Comparison of ENCODE assay signal across 12 mouse cellular contexts in the genomic region with DNA sequence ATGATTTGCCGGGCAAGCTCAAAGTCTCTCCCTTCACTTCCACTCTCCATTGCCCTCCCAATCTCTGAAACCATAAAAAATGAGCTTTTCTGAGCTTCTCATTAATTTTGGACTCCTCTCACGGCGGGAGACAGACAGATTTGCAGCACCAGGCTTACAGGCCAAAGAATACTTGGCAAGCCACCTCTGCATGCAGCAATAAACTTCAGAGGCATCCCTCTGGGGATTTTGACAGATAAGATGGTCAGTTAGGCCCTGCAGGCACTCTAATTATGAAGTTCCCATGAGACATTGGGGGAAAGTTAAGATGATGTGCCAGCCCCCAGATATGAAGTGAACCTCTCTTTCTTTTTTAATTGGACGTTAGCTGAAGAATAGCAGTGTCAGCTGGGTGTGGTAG.
DNase-seq lines count a peak whose midpoint lies in the region; ATAC-seq and TF ChIP-seq lines count a peak whose summit lies in the region.
"Had no signal": no experiment of that assay in that cellular context is flagged by ENCODE, and none has a peak within 500 bp of the region (broad histone marks: within the 10 kb centered on the region; RNA-seq: fewer than 3 reads in every experiment).

No protein-coding gene starts in this region.

- no peaks in the 10 kb centered on the region for H3K9me3 ChIP-seq in midbrain, postnatal 0 days (ENCODE audit: low read length)

- no peaks in the 10 kb centered on the region for H3K36me3 ChIP-seq in liver, adult 2 months (ENCODE audit: control insufficient read depth, insufficient read depth, low read length)
- no peaks in the 10 kb centered on the region for H3K36me3 ChIP-seq in midbrain, postnatal 0 days (ENCODE audit: insufficient read depth, low read length)

- TF ChIP-seq CTCF in liver, adult 2 months (IDR thresholded peaks at IDR 0.05; ENCODE audit: low read depth, low read length) = no peak
- no peak for TF ChIP-seq CTCF in midbrain, postnatal 0 days (IDR thresholded peaks at IDR 0.05)

- peak; percentile 92 for DNase-seq in heart, adult 11 months
- DNase-seq in heart, postnatal 4 days = no peak
- peak; percentile 30 for DNase-seq in liver, adult 2 months (ENCODE audit: extremely low read depth, low read depth, low spot score)
- DNase-seq in liver = no peak
- peak; percentile 67 to 73 for DNase-seq in cerebellum, postnatal 10 days
- DNase-seq in midbrain, postnatal 0 days (ENCODE audit: low spot score) = peak; percentile 75
- DNase-seq in frontal cortex, postnatal 14 days (ENCODE audit: low spot score in 2 of 2) = no peak
- DNase-seq in thymus, postnatal 36 days = no peak
- DNase-seq: adrenal gland, postnatal 36 days; heart, postnatal 36 days; lung, adult 2 months; thymus, adult 18-20 months had no signal

- H3K4me3 ChIP-seq in liver, adult 2 months (ENCODE audit: insufficient read depth, low read depth, low read length) = no peak overlapping the region
- no peak overlapping the region for H3K4me3 ChIP-seq in midbrain, postnatal 0 days (ENCODE audit: low read depth, low read length)

- no peak overlapping the region for H3K27ac ChIP-seq in liver, adult 2 months (replicated peaks; ENCODE audit: insufficient read depth, low read depth, low read length)
- 0 out of 2 replicates have a peak overlapping the region, but pooled peaks have one; percentile 12 for H3K27ac ChIP-seq in midbrain, postnatal 0 days (ENCODE audit: low read depth, low read length)

- no peaks in the 10 kb centered on the region for H3K4me1 ChIP-seq in liver, adult 2 months (ENCODE audit: control insufficient read depth, insufficient read depth, low read length)
- no peaks in the 10 kb centered on the region for H3K4me1 ChIP-seq in midbrain, postnatal 0 days (ENCODE audit: insufficient read depth, low read length)

- no peak for TF ChIP-seq POLR2A in liver, adult 2 months (IDR thresholded peaks at IDR 0.05; ENCODE audit: extremely low read depth, insufficient read depth, low read length)

- no peaks in the 10 kb centered on the region for H3K79me2 ChIP-seq in liver, adult 2 months (ENCODE audit: control insufficient read depth, insufficient read depth, low read length)

- WGBS in liver, adult 2 months = 81% methylated on average over 4 of the region's 4 CpGs
- 33% methylated on average over 4 of the region's 4 CpGs for WGBS in midbrain, postnatal 0 days

- H3K9ac ChIP-seq in liver, adult 2 months (ENCODE audit: low read depth, low read length) = no peak overlapping the region
- no peak overlapping the region for H3K9ac ChIP-seq in midbrain, postnatal 0 days (replicated peaks; ENCODE audit: low read length, poor library complexity, severe bottlenecking)

- no peak overlapping the region for H3K4me2 ChIP-seq in midbrain, postnatal 0 days (ENCODE audit: low read depth, low read length, poor library complexity, severe bottlenecking)

- ATAC-seq in midbrain, postnatal 0 days (ENCODE audit: low FRiP score) = no peak

- H3K27me3 ChIP-seq in liver, adult 2 months (ENCODE audit: control insufficient read depth, insufficient read depth, low read length) = no peaks in the 10 kb centered on the region
- H3K27me3 ChIP-seq in midbrain, postnatal 0 days (ENCODE audit: insufficient read depth, low read length) = no peaks in the 10 kb centered on the region

Comparison
In these comparisons a context has a peak if more than half of its experiments do, and no peak if none do; other contexts are left out.
1. DNase-seq: peak in heart, adult 11 months (single experiment), liver, adult 2 months (single experiment), cerebellum, postnatal 10 days (2 of 2) and midbrain, postnatal 0 days (single experiment); none in heart, postnatal 4 days (single experiment), liver (single experiment), frontal cortex, postnatal 14 days (0 of 2) and thymus, postnatal 36 days (0 of 2).